In genomic region chr2:10575962-10576740, GRCm38 (mm10) we compare ENCODE assay signal across 19 mouse cellular contexts.
"Had no signal": no experiment of that assay in that cellular context is flagged by ENCODE, and none has a peak within 500 bp of the region (broad histone marks: within the 10 kb centered on the region; RNA-seq: fewer than 3 reads in every experiment).

No protein-coding gene starts in this region.

- H3K4me3 ChIP-seq: layer of hippocampus, adult 2 months; left cerebral cortex, adult 2 months; limb, embryonic 12.5 days; limb, embryonic 15.5 days; liver, embryonic 15.5 days; midbrain, embryonic 12.5 days; midbrain, embryonic 15.5 days; myocyte had no signal

- H3K27me3 ChIP-seq: limb, embryonic 12.5 days; limb, embryonic 15.5 days; liver, embryonic 15.5 days; midbrain, embryonic 12.5 days; midbrain, embryonic 15.5 days had no signal

- H3K4me2 ChIP-seq: limb, embryonic 12.5 days; limb, embryonic 15.5 days; liver, embryonic 15.5 days; midbrain, embryonic 12.5 days; midbrain, embryonic 15.5 days had no signal

- ATAC-seq: intestine, postnatal 0 days; midbrain, embryonic 15.5 days had no signal

- H3K9me3 ChIP-seq: limb, embryonic 12.5 days; limb, embryonic 15.5 days; liver, embryonic 15.5 days; midbrain, embryonic 12.5 days; midbrain, embryonic 15.5 days had no signal

- H3K27ac ChIP-seq: kidney, postnatal 0 days; layer of hippocampus, adult 2 months; left cerebral cortex, adult 2 months; limb, embryonic 12.5 days; limb, embryonic 15.5 days; liver, embryonic 15.5 days; midbrain, embryonic 12.5 days; midbrain, embryonic 15.5 days had no signal

- H3K9ac ChIP-seq: limb, embryonic 12.5 days; limb, embryonic 15.5 days; liver, embryonic 15.5 days; midbrain, embryonic 12.5 days; midbrain, embryonic 15.5 days had no signal

- H3K36me3 ChIP-seq: limb, embryonic 12.5 days; limb, embryonic 15.5 days; liver, embryonic 15.5 days; midbrain, embryonic 12.5 days; midbrain, embryonic 15.5 days had no signal

- H3K4me1 ChIP-seq: limb, embryonic 12.5 days; limb, embryonic 15.5 days; liver, embryonic 15.5 days; midbrain, embryonic 12.5 days; midbrain, embryonic 15.5 days had no signal

- DNase-seq: kidney, adult 2 months; kidney, postnatal 25 days; layer of hippocampus, postnatal 36 days; left cerebral cortex, postnatal 4 days; lung, adult 2 months; lung, postnatal 14 days; lung, postnatal 4 days; thymus, adult 18-20 months; thymus, postnatal 36 days had no signal
